Mouse (Mus musculus) liver, adult (tissue): ENCODE measurements around the gene Creg2.

Experiments used
- GATA4 ChIP-seq: IDR thresholded peaks from 2 replicates; pipeline ENCODE4 v1.6.1; 2014; ENCODE audit warnings: mild to moderate bottlenecking, low read length; ENCODE audit not compliant: insufficient replicate concordance

The Creg2 gene

DNA sequence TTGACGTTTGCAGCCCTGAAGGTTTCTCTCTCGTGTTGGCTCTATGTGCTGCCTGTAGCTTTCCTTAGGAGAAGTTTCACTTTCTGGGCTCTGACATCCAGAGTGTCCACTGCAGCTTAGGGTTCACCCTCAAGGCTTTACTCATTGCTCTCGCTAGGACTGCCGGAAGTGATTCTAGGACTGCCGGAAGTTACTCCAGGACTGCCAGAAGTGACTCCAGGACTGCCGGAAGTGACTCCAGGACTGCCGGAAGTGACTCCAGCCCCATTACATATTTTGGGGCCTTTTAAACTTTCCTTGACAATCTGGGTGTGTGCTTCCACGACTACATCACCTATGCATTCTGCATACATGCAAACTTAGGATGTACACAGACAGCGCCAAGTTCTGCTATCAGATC, 22.7 kb downstream of the Creg2 start:
- TF ChIP-seq GATA4 = no peak

DNA sequence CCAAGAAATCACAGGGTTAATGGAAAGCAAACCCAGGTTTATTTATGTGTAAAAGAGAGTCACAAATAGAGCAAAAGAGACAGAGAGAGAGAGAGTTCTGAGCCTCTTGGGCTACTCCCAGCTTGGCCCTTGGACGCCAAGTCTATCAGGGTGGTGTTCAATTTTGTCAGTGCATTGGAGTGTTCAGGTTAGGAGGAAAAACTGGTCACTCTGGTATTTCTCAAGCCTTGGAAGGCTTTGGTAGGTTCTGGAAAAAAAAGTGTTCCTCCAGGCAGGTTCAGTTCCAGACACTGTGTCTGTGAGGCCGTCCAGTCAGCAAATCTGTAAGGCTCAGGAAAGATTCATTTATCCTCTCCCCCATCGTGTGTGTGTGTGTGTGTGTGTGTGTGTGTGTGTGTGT, 25.8 kb downstream of the Creg2 start:
- no peak for TF ChIP-seq GATA4

DNA sequence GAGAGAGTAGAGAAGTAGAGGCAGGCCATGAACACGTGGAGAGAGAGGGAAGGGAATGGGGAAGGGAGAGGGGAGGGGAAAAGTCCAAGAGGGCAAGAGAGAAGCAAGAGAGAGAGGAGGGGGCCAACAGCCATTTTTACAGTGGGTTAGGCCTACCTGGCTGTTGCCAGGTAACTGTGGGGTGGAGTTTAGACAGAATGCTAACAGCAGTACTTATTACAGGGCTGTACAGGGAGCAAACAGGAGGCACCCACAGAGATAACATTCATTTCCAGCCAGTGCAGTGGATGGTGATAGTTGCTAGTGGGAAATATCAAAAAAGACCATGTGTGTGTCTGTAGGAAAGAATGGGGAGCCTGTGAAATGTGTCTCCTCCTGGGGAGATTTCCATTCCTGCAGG, 27.5 kb downstream of the Creg2 start:
- TF ChIP-seq GATA4 = no peak

DNA sequence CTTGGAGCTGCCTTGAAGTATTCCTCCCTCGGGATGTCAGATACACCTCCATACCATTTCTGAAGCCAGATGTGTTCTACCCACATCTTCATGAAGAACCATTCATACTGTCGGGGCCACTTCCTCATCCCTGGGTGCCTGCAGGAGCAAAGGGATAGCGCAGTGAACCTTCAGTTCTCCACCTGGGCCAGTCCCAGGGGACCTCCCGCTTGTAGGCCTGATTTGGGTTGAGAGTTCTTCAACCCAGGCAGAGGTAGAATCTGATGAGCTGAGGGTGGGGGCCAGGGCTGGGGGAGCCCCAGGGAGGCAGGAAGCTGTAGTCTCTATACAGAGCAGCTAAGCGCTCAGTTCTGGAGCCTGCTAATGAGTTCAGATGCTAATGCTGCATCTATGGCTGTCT, 28.2 kb downstream of the Creg2 start:
- TF ChIP-seq GATA4 = no peak

DNA sequence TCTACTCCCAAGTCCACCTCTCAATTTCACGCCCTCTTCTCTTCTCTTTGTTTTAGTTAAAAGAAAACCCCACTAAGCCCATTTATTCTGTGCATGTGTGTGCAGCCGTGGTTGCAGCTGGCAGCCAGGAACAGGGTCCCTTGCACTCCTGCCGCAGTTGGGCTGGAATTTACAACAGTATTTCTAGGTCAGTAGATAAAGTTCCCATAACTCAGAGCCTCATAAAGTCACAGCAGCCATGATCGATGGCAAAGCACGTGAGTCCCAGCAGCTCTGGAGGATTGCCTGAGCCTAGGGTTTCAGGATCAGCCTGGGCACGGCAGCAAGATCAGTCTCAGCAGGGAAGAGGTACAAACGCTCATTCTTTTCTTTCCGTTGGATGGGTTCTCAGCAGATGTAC, 32.8 kb downstream of the Creg2 start:
- no peak for TF ChIP-seq GATA4

DNA sequence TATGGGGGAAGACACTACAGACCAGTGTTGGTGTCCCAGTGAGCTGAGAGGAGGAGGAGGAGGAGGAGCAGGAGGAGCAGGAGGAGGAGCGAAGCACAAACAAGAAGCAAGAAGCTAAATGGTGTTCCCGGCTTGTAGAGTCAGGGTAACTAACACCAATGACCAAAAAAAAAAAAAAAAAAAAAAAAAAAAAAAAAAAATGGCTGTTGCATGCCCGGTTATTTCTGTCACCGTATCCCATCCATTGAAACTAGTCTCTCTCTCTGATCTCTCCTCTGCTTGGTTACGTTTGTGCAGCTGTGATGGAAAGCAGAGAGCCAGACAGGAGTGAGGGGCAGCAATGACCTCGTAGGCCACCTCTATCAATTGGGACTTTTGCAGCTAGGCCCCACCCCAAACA, 35.7 kb downstream of the Creg2 start:
- no peak for TF ChIP-seq GATA4

DNA sequence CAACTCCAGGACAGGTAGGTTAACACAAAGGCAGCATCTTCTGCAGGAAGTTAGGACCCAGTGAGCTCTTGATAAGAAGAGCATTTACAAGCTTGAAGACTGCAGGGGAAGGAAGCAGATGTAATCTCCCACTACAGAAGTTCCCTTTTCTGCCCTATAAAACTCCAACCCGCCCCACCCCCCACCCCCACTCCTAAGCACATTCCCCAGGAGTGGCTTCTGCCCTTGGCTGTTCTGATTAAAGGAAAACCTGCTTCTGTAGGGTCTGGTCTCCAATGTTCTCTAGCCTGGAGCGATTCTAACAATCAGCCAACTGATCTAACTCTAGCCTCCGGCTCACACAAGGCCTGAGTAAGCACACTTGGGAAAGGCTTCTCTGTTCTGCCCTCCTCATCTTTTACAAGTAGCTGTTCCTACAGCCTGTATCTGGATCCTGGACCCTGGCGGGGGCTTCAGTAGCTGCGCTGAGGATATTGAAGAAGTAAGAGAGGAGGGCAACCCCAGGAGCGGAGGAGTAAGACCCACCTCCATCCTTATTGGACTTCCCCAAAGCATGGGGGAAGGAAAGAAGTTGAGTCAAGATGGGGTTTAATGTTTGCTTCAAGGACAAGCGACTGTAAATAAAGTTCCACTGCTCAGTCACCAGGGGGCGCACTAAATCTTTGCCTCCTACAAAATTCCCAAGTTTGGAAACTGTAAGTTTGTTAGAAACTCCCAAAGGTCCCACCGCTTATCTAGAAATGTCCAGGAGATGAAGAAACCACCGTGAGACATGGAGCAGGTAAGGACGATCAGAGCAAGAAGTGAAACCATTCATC, 36.6 kb downstream of the Creg2 start:
- TF ChIP-seq GATA4 = no peak

DNA sequence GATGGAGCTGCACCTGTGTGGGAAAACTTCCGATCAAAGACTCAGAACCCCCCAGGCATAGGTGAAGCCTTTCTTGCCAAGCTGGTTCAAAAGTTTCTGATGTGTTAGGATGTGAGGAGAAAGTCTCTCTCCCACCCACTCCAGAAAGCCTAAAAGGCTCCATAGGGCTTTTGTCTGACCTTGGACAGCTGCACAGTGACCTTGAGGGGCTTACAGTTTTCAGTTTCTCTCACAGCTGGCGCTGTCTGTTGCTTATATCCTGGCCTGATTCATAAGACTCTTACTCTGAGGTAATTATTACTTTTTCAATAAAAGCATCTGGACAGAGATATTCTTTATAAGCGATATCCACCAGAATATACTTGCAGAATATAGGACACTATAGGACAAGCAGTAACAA, 38.2 kb downstream of the Creg2 start:
- TF ChIP-seq GATA4 = no peak

DNA sequence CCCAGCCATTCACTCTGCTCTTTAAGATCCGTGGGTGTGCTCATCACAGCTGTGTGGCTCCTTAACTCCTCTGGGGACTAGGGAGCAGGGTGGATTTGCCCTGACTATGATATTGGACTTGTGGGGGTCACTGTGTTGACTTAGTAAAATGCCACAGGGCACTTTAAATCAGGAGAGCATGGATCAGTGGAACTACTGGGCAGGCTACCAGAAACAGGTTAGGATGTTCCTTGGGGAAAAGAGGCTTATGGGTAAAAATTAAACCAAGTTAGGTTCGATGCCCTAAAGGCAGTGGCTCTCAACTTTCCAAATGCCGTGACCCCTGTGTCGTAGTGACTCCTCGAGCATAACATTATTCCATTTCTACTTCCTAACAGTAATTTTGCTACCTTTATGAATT, 38.8 kb downstream of the Creg2 start:
- TF ChIP-seq GATA4 = no peak

DNA sequence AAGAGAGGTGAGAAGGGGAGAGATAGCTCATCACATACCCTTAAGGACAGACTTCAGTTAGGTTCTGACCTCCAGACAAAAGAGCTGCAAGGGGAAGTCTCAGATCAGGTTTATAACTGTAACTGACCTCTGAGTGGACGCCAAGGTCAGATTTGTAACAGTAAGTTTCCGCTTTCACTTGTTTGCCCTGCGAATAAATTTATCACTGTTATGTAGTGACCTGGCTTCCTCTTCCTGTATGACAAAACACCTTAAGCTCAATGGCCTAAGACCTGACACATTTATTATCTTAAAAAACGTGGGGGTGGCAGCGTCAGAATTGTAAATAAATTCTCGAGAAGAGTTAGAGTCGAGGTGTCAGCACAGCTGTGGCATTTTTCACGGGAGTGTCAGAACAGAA, 42.7 kb downstream of the Creg2 start:
- TF ChIP-seq GATA4 = no peak

DNA sequence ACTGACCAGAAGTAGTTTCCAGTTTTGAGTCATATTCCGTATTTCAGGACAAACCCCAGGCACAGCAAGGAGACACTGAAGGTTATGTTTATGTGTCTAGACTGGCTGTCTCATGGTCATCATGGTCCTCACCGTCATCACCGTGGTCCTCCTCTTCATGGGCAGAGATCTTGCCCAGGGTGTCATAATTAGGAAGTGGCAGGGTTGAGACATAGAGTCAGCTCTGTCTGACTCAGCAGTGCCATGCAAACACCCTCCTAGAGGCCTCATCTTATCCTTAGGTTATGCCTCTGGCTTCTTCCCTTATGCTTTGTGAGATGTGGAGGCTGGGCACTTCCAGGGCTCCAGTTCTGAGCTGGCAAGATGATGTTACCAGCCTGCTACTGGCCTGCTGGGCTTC, 48.8 kb downstream of the Creg2 start:
- no peak for TF ChIP-seq GATA4

DNA sequence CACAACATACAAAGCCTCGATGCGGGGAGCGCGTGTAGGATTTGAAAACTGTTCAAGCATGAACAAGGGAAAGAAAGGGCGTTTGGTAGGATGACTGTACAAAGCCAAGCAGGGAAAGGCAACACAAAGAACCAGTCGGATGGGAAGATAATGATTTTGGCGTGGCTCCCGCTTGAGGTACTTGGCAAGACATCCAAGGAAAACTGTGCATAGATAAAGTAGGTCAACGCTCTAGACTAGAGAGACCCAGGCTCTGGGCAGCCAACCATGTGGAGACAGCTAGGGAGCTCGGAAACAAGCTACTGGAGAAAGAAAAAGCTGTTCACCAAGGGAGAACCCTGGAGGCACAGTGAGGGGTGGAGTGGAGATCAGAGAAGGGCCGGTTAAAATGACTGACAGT, 52.5 kb downstream of the Creg2 start:
- TF ChIP-seq GATA4 = no peak

DNA sequence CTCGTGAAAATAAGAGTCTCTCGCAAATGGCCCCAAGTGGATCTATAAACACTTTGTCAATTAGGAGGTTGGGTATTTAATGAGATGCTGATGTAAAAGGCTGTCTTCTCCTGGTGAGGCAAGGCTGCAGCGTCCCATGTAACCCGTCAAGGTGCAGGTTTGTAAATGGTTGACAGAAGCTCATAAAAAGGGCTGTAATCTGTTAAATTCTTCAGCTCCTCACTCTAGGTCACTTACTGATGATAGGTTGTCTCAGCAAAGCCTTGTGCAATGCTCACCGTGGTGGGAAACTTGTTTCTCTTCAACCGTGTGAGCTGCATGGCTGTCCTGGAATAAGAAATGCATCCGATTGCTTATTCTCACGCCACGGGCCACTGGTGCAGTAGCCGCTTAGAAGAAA, 57.4 kb downstream of the Creg2 start:
- TF ChIP-seq GATA4 = no peak

DNA sequence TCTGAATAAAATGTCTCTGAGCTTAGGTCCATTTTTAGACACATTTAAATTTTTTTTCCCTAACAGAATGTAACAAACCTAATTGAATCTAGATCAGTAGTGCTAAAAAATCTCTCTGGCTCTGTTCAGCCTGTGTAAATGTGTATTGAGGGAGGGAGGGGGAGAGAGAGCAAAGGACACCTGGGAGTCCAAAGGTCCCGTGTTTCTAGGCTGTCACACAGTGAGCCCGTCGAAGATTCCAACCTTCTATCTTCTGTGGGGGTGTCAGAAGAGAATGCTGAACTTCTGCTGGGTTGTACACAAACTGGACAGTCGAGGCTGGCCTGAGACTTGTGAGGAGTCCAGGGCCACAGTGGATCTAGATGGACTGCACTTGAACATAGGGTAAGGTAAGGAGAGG, 59.2 kb downstream of the Creg2 start:
- TF ChIP-seq GATA4 = no peak

DNA sequence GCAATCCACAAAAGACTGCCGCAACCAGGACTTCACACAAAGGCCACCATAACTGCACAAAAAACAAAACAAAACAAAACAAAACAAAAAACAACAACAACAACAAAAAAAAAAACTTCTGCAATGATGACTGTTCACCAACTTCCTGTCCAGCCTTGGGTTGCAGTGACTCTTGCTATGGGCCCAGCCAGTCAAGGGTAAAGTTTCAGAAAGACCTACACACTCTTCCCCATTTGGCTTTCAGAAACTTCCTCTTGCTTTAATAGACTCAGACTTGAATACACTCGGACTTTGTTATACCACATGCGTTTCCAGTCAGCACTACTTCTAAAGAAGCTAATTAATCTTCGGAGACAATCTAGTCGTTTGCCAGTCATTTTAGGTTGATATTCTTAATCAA, 61.1 kb downstream of the Creg2 start:
- TF ChIP-seq GATA4 = no peak

DNA sequence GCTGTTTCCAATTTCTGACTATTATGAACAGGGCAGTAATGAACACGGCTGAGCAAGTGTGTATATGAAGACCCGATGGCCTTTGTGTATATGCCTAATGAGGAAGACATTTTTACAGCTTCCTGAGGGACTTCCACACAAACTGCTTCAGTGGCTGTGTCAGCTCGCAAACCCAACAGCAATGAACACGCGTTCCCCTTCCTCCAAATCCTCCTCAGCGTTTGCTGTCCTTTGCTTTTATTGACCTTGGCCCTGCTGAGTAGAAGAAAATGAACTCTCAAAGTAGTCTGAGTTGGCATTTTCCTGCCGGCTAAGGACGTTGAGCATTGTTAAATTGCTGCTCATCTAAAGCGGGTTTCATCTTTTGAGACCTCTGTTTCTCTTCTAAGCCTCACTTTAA, 65.9 kb downstream of the Creg2 start:
- no peak for TF ChIP-seq GATA4

DNA sequence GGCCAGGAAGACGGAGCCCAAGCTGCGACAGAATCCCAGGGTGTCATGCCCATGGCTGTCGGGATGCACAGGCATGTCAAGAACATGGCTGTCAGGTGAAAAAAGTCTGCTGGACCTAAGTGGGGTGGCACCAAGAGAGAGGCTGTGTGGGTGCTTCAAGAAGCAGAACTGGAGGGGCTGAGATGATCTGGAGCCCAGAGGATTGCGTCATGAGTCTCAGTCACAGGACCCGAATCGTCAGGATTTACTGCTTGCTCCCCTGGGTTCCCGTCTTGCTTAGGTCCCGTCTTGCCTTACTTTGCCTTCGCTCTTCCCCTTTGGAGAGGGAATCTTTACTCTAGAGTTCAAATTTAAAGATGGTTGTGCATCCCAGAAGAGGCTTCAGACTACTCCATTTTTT, 68.1 kb downstream of the Creg2 start:
- no peak for TF ChIP-seq GATA4
